Mouse (Mus musculus): ENCODE data around the gene A430005L14Rik.

- no peak for TF ChIP-seq POLR2A (IDR thresholded peaks at IDR 0.05; ENCODE audit: insufficient read length, low read depth)
- TF ChIP-seq SRF (IDR thresholded peaks at IDR 0.05; ENCODE audit: control insufficient read depth, insufficient read length, low read depth), result no peak
- TF ChIP-seq E2F4 (IDR thresholded peaks at IDR 0.05; ENCODE audit: insufficient read depth), result no peak
- no peak for TF ChIP-seq CEBPB (IDR thresholded peaks at IDR 0.05; ENCODE audit: insufficient read depth, poor library complexity, severe bottlenecking)
- TF ChIP-seq TCF3 (IDR thresholded peaks at IDR 0.05; ENCODE audit: insufficient read length, low read depth), result no peak
- TF ChIP-seq MAX (IDR thresholded peaks at IDR 0.05; ENCODE audit: low read depth), result no peak
- no peak for TF ChIP-seq TCF12 (IDR thresholded peaks at IDR 0.05; ENCODE audit: insufficient read depth, poor library complexity, severe bottlenecking)
These were observed 11.3 kb upstream of the A430005L14Rik start for GRCm38 (mm10) chr4:153945741-153946140.

Measured in myocyte (in vitro differentiated cells).